Mouse (Mus musculus): ENCODE measurements around the gene Slc6a19.

- TF ChIP-seq CTCF (IDR thresholded peaks at IDR 0.05; ENCODE audit: low read depth, low read length): no peak
- no peak for TF ChIP-seq POLR2A (IDR thresholded peaks at IDR 0.05; ENCODE audit: borderline replicate concordance, low read depth, low read length)
Observed at GRCm38 (mm10) chr13:73675161-73675560, 29.5 kb downstream of the Slc6a19 start.

All from bone marrow macrophage, adult 2 months (primary cell).